ENCODE assay signal across 15 mouse cellular contexts in the genomic region with DNA sequence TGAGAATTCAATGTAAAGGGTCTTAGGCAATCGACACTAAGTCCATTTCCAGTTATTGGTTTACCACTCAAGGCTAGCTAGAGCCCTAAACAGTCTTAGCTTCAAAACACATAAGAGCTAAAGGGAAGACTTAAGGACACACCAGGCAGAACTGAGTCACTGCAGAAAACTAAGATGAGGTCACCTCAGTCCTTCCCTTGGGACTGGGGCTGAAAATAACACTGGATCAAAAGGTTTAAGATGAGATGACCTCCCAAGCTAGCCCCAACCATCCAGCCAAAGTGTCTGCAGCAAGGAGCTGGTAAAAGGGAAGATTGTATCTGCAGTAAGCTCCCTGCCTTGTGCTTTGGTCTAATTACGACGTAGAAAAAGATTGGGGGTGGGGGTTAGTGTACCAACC.
"Had no signal": no experiment of that assay in that cellular context is flagged by ENCODE, and none has a peak within 500 bp of the region (broad histone marks: within the 10 kb centered on the region; RNA-seq: fewer than 3 reads in every experiment).

No protein-coding gene starts in this region.

- H3K4me3 ChIP-seq: left cerebral cortex, adult 2 months; limb, embryonic 15.5 days; liver, embryonic 12.5 days; midbrain, embryonic 10.5 days; myocyte; neural tube, embryonic 12.5 days; stomach, embryonic 15.5 days had no signal

- ATAC-seq: liver, embryonic 12.5 days had no signal

- H3K27me3 ChIP-seq: limb, embryonic 15.5 days; liver, embryonic 12.5 days; neural tube, embryonic 12.5 days; stomach, embryonic 15.5 days had no signal

- H3K9me3 ChIP-seq: limb, embryonic 15.5 days; liver, embryonic 12.5 days; midbrain, embryonic 10.5 days; neural tube, embryonic 12.5 days; stomach, embryonic 15.5 days had no signal

- H3K27ac ChIP-seq: left cerebral cortex, adult 2 months; limb, embryonic 15.5 days; liver, embryonic 12.5 days; midbrain, embryonic 10.5 days; neural tube, embryonic 12.5 days; stomach, embryonic 15.5 days had no signal

- H3K9ac ChIP-seq: limb, embryonic 15.5 days; liver, embryonic 12.5 days; lung, embryonic 14.5 days; neural tube, embryonic 12.5 days; stomach, embryonic 15.5 days had no signal

- H3K36me3 ChIP-seq: limb, embryonic 15.5 days; midbrain, embryonic 10.5 days; neural tube, embryonic 12.5 days; stomach, embryonic 15.5 days had no signal

- DNase-seq: lung, embryonic 14.5 days; lung, postnatal 10 days; lung, postnatal 4 days; midbrain, embryonic 14.5 days; retina, postnatal 1 day; right cerebral cortex, postnatal 4 days; thymus, adult 2 months; thymus, postnatal 25 days had no signal

- H3K4me1 ChIP-seq: liver, embryonic 12.5 days; midbrain, embryonic 10.5 days; neural tube, embryonic 12.5 days; stomach, embryonic 15.5 days had no signal

- H3K4me2 ChIP-seq: limb, embryonic 15.5 days; liver, embryonic 12.5 days; lung, embryonic 14.5 days; neural tube, embryonic 12.5 days; stomach, embryonic 15.5 days had no signal
